21 mouse cellular contexts compared by ENCODE assay signal in the genomic region with DNA sequence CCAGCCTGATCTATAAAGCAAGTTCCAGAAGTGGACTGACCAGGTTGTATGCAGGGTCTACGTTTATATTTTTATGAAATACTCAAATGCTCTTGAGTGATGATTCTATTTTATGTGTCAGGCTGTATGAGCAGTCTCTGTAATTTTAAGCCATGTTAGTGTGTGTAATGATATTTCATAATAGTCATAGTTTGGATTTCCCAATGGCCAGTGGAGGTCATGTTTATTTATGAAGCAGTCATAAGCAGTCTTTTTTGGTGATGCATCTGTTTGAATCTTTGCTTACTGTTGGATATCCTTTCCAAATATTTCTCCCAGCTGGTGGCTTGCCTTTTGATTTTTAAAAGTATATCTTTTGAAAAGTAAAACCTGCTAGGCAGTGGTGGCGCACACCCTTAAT.
"Had no signal": no experiment of that assay in that cellular context is flagged by ENCODE, and none has a peak within 500 bp of the region (broad histone marks: within the 10 kb centered on the region; RNA-seq: fewer than 3 reads in every experiment).

No protein-coding gene starts in this region.

- H3K4me3 ChIP-seq: heart, adult 2 months; heart, embryonic 13.5 days; heart, embryonic 15.5 days; hindbrain, embryonic 13.5 days; hindbrain, embryonic 15.5 days; kidney, embryonic 15.5 days; limb, embryonic 13.5 days had no signal

- H3K9me3 ChIP-seq: heart, embryonic 13.5 days; heart, embryonic 15.5 days; hindbrain, embryonic 13.5 days; hindbrain, embryonic 15.5 days; kidney, embryonic 15.5 days; limb, embryonic 13.5 days had no signal

- H3K4me1 ChIP-seq: heart, embryonic 13.5 days; heart, embryonic 15.5 days; hindbrain, embryonic 13.5 days; hindbrain, embryonic 15.5 days; kidney, embryonic 15.5 days; limb, embryonic 13.5 days had no signal

- ATAC-seq: forebrain, postnatal 0 days; hindbrain, postnatal 0 days; intestine, embryonic 16.5 days had no signal

- DNase-seq: gastrocnemius, postnatal 14 days; gastrocnemius, postnatal 36 days; heart, adult 11 months; heart, adult 2 months; heart, postnatal 14 days; heart, postnatal 36 days; kidney, adult 11 months; layer of hippocampus, adult 9-11 months; layer of hippocampus, postnatal 36 days; left cerebral cortex, postnatal 4 days had no signal

- H3K9ac ChIP-seq: forebrain, postnatal 0 days; heart, embryonic 13.5 days; heart, embryonic 15.5 days; hindbrain, embryonic 13.5 days; hindbrain, embryonic 15.5 days; kidney, embryonic 15.5 days; limb, embryonic 13.5 days had no signal

- H3K27me3 ChIP-seq: heart, embryonic 13.5 days; heart, embryonic 15.5 days; hindbrain, embryonic 13.5 days; hindbrain, embryonic 15.5 days; kidney, embryonic 15.5 days; limb, embryonic 13.5 days had no signal

- H3K27ac ChIP-seq: heart, adult 2 months; heart, embryonic 13.5 days; heart, embryonic 15.5 days; hindbrain, embryonic 13.5 days; hindbrain, embryonic 15.5 days; hindbrain, postnatal 0 days; kidney, embryonic 15.5 days; kidney, postnatal 0 days; limb, embryonic 13.5 days had no signal

- H3K4me2 ChIP-seq: heart, embryonic 11.5 days; heart, embryonic 13.5 days; heart, embryonic 15.5 days; hindbrain, embryonic 13.5 days; hindbrain, embryonic 15.5 days; kidney, embryonic 15.5 days; limb, embryonic 13.5 days had no signal

- H3K36me3 ChIP-seq: heart, embryonic 13.5 days; heart, embryonic 15.5 days; hindbrain, embryonic 13.5 days; hindbrain, embryonic 15.5 days; kidney, embryonic 15.5 days; limb, embryonic 13.5 days had no signal
